Mouse (Mus musculus) midbrain, embryonic 15.5 days (tissue): ENCODE measurements at regions not wholly inside any gene's neighbourhood (a gene's known extent, or its start where the extent isn't known, plus 50 kb on each side); places are given as distances from the start of the nearest gene placed in this dataset.

Experiments used
- ATAC-seq: fragments of 200-750 bp; cut with Nextera tagmentation; replicated peaks from 2 replicates; pipeline ENCODE4 v1.8.0; 2017; ENCODE audit warnings: moderate TSS enrichment
- H3K27ac ChIP-seq: fragments of 300-500 bp; sonication (generic); 2 replicates; pipeline ENCODE4 v1.5.1; 2015; ENCODE audit warnings: mild to moderate bottlenecking, inconsistent platforms
- H3K27me3 ChIP-seq: fragments of 300-500 bp; sonication (generic); replicated peaks from 2 replicates; pipeline ENCODE4 v1.6.1; 2015; ENCODE audit warnings: inconsistent platforms
- H3K36me3 ChIP-seq: fragments of 300-500 bp; sonication (generic); replicated peaks from 2 replicates; pipeline ENCODE4 v1.6.1; 2015; ENCODE audit warnings: inconsistent platforms
- H3K4me1 ChIP-seq: fragments of 300-500 bp; sonication (generic); 2 replicates; pipeline ENCODE4 v1.6.1; 2015; ENCODE audit warnings: inconsistent platforms
- H3K4me2 ChIP-seq: fragments of 300-500 bp; sonication (generic); 2 replicates; pipeline ENCODE4 v1.6.1; 2015; ENCODE audit warnings: inconsistent platforms, mild to moderate bottlenecking, moderate library complexity
- H3K4me3 ChIP-seq: fragments of 300-500 bp; sonication (generic); 2 replicates; pipeline ENCODE4 v1.5.1; 2015; ENCODE audit warnings: mild to moderate bottlenecking, inconsistent platforms
- H3K9ac ChIP-seq: fragments of 300-500 bp; sonication (generic); 2 replicates; pipeline ENCODE4 v1.6.1; 2015; ENCODE audit warnings: mild to moderate bottlenecking, inconsistent platforms
- H3K9me3 ChIP-seq: fragments of 300-500 bp; sonication (generic); 2 replicates; pipeline ENCODE4 v1.6.1; 2016; ENCODE audit warnings: inconsistent platforms
- WGBS: fragments of 180-500 bp; shearing (Covaris S2); methylation state at CpG from one replicate; pipeline ENCODE4 v1.1.7; 2015; ENCODE audit warnings: mixed read lengths; 5-methylcytosine and 5-hydroxymethylcytosine counted together

GRCm38 (mm10) chr3:66400791-66401568, 104.3 kb upstream of the Veph1 start:
- Histone ChIP-seq H3K9me3 (no peaks in the 10 kb centered on the region), H3K4me3 (no peak overlapping the region), H3K9ac (no peak overlapping the region), H3K27ac (no peak overlapping the region), H3K4me1 (no peaks in the 10 kb centered on the region), H3K27me3 (no peaks in the 10 kb centered on the region), H3K36me3 (no peaks in the 10 kb centered on the region), H3K4me2 (no peak overlapping the region)
- no peak for ATAC-seq
- WGBS, result 58% methylated on average over 16 of the region's 16 CpGs

DNA sequence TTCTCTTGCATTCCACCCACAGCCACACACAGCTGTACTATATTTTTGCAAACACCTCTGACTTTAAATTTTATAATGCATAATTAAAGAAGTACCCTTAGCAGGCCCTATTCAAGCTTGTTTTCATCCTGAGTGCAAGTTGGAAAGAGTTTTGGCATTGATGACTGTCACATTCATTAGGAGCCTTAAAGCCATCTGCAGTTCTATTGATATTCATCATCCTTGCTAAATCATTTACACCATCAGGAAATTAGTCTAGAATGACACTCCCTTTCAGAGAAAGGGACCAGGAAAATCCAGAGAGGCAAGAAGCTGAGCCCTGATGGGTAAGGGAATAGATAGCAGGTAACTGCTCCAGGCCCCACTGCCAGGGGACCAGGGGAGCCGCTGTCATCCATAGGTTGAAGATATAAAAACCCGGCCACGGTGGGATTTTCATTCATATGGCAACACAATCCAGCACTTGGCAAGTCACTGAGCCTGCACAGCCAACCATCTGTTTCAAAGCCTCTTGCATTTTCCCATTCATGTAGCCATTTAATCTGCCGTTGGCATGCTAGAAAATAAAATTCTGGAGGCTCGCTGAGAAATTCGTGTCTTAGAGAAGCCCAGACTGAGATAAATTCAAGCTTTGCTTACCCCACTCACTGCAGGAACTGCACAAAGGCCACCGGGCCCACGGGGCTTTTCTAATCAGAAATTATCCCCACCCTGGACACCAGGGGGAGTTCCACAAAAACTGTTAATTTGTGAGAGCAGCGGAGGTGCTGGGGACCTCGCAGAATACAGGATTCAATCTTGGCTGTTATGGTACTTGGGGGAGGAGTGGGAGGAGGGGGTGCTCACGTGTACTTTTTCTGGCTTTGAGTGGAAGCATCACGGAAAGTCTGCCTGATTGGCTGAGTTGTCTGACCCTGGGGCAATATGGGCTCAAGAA, 101.8 kb upstream of the Veph1 start:
- Histone ChIP-seq H3K9me3 (no peaks in the 10 kb centered on the region), H3K4me3 (no peak overlapping the region), H3K4me1 (no peaks in the 10 kb centered on the region), H3K36me3 (no peaks in the 10 kb centered on the region), H3K27ac (no peak overlapping the region), H3K9ac (no peak overlapping the region), H3K4me2 (no peak overlapping the region), H3K27me3 (no peaks in the 10 kb centered on the region)
- 56% methylated on average over 12 of the region's 12 CpGs for WGBS
- ATAC-seq, result no peak

- Histone ChIP-seq H3K4me2 (no peak overlapping the region), H3K9me3 (no peaks in the 10 kb centered on the region), H3K4me1 (no peaks in the 10 kb centered on the region), H3K4me3 (no peak overlapping the region), H3K27ac (no peak overlapping the region), H3K36me3 (no peaks in the 10 kb centered on the region), H3K9ac (no peak overlapping the region), H3K27me3 (no peaks in the 10 kb centered on the region)
- 87% methylated on average over 14 of the region's 14 CpGs for WGBS
- no peak for ATAC-seq
These were observed 78.7 kb upstream of the Veph1 start for GRCm38 (mm10) chr3:66375088-66375910.

DNA sequence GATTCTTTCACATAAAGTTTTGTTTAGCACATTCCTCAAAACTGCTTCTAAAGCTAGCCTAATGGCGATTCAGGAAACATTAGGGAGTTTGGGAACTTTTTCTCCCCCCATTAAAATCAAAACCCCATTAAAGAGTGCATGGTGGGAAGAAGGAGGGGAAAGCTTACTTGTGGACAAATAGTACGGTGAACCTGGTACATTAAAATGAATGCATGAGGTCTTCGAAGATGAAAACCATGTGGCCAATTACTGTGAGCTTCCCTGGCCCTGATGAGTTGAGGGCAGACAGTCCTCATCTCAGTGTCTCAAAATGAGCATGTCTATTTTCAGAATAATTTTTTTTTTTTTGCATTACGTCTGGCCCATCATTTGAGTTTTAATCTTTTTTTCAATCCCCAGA, 78.0 kb upstream of the Veph1 start:
- no peak for ATAC-seq
- WGBS, result 88% methylated on average over 4 of the region's 4 CpGs
- no peak overlapping the region for H3K4me2 ChIP-seq

GRCm38 (mm10) chr3:66373807-66374575, 77.4 kb upstream of the Veph1 start:
- no peak overlapping the region for H3K9ac ChIP-seq
- H3K4me1 ChIP-seq, result no peaks in the 10 kb centered on the region
- H3K36me3 ChIP-seq, result no peaks in the 10 kb centered on the region
- H3K27ac ChIP-seq, result no peak overlapping the region
- no peak overlapping the region for H3K4me2 ChIP-seq
- H3K4me3 ChIP-seq, result no peak overlapping the region
- ATAC-seq, result no peak
- WGBS, result 87% methylated on average over 8 of the region's 8 CpGs
- H3K9me3 ChIP-seq, result no peaks in the 10 kb centered on the region
- no peaks in the 10 kb centered on the region for H3K27me3 ChIP-seq

More for the DNA sequence above, 78.0 kb upstream of the Veph1 start:
- Histone ChIP-seq H3K36me3 (no peaks in the 10 kb centered on the region), H3K27me3 (no peaks in the 10 kb centered on the region), H3K4me1 (no peaks in the 10 kb centered on the region), H3K9ac (no peak overlapping the region), H3K27ac (no peak overlapping the region), H3K9me3 (no peaks in the 10 kb centered on the region), H3K4me3 (no peak overlapping the region)
